Mouse (Mus musculus): ENCODE results near the gene Mettl22.

- TF ChIP-seq POLR2A (IDR thresholded peaks at IDR 0.05; ENCODE audit: borderline replicate concordance, extremely low read depth, insufficient read depth, insufficient read length, poor library complexity, severe bottlenecking), result no peak
- TF ChIP-seq CTCF (IDR thresholded peaks at IDR 0.05; ENCODE audit: borderline replicate concordance, extremely low read depth, insufficient read depth, insufficient read length), result no peak
These were observed 53.0 kb downstream of the Mettl22 start for GRCm38 (mm10) chr16:8523480-8524144.

Data from brain, embryonic 14.5 days (tissue).